Mouse (Mus musculus): Measurements from ENCODE around the gene Rhot2. TPM values are rescaled to one million over a fixed set of nuclear protein-coding genes. Genes with fewer than 3 reads are reported as not detected.
"Not testable (repeated sequence)": the region's sequence is repeated elsewhere in the genome, so short reads cannot be mapped to it uniquely, and the experiment has no call there.

Gene Rhot2
- polyA plus RNA-seq, 1 experiment = 121 TPM

GRCm38 (mm10) chr17:25808028-25808427 is 36.6 kb downstream of the Rhot2 start:
- TF ChIP-seq CTCF (IDR thresholded peaks at IDR 0.05; ENCODE audit: borderline replicate concordance, insufficient read depth, low read depth, low read length) (no peak), POLR2A (IDR thresholded peaks at IDR 0.05; ENCODE audit: borderline replicate concordance, insufficient read depth, low read length) (no peak)
- H3K27ac ChIP-seq (ENCODE audit: insufficient read depth, low read length) = peak overlapping the region; percentile 72
- 15% methylated on average over 5 of the region's 5 CpGs for whole genome bisulfite sequencing
- H3K4me1 ChIP-seq (ENCODE audit: control insufficient read depth, insufficient read depth, low read length) = peaks cover 20% of the 10 kb centered on the region
- DNase-seq = peak in 1 of 2 experiments; percentile 40
- H3K4me3 ChIP-seq (replicated peaks; ENCODE audit: insufficient read depth, low read depth, low read length) = peak overlapping the region; percentile 68
- H3K27me3 ChIP-seq (ENCODE audit: control insufficient read depth, insufficient read depth, low read length) = no peaks in the 10 kb centered on the region

GRCm38 (mm10) chr17:25807452-25807851 is 37.2 kb downstream of the Rhot2 start:
- not testable (repeated sequence) for H3K27ac ChIP-seq (ENCODE audit: insufficient read depth, low read length); H3K4me3 ChIP-seq (replicated peaks; ENCODE audit: insufficient read depth, low read depth, low read length); H3K27me3 ChIP-seq (ENCODE audit: control insufficient read depth, insufficient read depth, low read length)
- H3K4me1 ChIP-seq (ENCODE audit: control insufficient read depth, insufficient read depth, low read length) = peaks cover 16% of the 10 kb centered on the region
- WGBS = 46% methylated on average over 2 of the region's 2 CpGs
- peak in 1 of 2 experiments; percentile 27 for DNase-seq

GRCm38 (mm10) chr17:25806507-25806906 is 38.1 kb downstream of the Rhot2 start:
- no peak overlapping the region for H3K4me3 ChIP-seq (replicated peaks; ENCODE audit: insufficient read depth, low read depth, low read length)
- WGBS = 92% methylated on average over 4 of the region's 4 CpGs
- no peak for DNase-seq
- TF ChIP-seq CTCF (IDR thresholded peaks at IDR 0.05; ENCODE audit: borderline replicate concordance, insufficient read depth, low read depth, low read length) (no peak), POLR2A (IDR thresholded peaks at IDR 0.05; ENCODE audit: borderline replicate concordance, insufficient read depth, low read length) (no peak)
- H3K4me1 ChIP-seq (ENCODE audit: control insufficient read depth, insufficient read depth, low read length) = peaks cover 9% of the 10 kb centered on the region
- H3K27ac ChIP-seq (ENCODE audit: insufficient read depth, low read length) = no peak overlapping the region
- H3K27me3 ChIP-seq (ENCODE audit: control insufficient read depth, insufficient read depth, low read length) = no peaks in the 10 kb centered on the region

GRCm38 (mm10) chr17:25802825-25803517 is 41.7 kb downstream of the Rhot2 start:
- WGBS = 11% methylated on average over 10 of the region's 10 CpGs
- DNase-seq = peak in 1 of 2 experiments; percentile 51
- H3K27ac ChIP-seq (ENCODE audit: insufficient read depth, low read length) = no peak overlapping the region
- no peaks in the 10 kb centered on the region; the same call in 1 of the 2 replicates for H3K4me1 ChIP-seq (ENCODE audit: control insufficient read depth, insufficient read depth, low read length)
- no peak for TF ChIP-seq POLR2A (IDR thresholded peaks at IDR 0.05; ENCODE audit: borderline replicate concordance, insufficient read depth, low read length)
- TF ChIP-seq CTCF (IDR thresholded peaks at IDR 0.05; ENCODE audit: borderline replicate concordance, insufficient read depth, low read depth, low read length) = no peak
- H3K4me3 ChIP-seq (replicated peaks; ENCODE audit: insufficient read depth, low read depth, low read length) = no peak overlapping the region
- no peaks in the 10 kb centered on the region for H3K27me3 ChIP-seq (ENCODE audit: control insufficient read depth, insufficient read depth, low read length)

- peak; percentile 72 to 77 for DNase-seq
- no peak for TF ChIP-seq POLR2A (IDR thresholded peaks at IDR 0.05; ENCODE audit: borderline replicate concordance, insufficient read depth, low read length)
- TF ChIP-seq CTCF (IDR thresholded peaks at IDR 0.05; ENCODE audit: borderline replicate concordance, insufficient read depth, low read depth, low read length) = peak; percentile 82
- H3K27ac ChIP-seq (ENCODE audit: insufficient read depth, low read length) = no peak overlapping the region
Measured at GRCm38 (mm10) chr17:25801029-25801428, 43.6 kb downstream of the Rhot2 start.

GRCm38 (mm10) chr17:25796951-25797369 is 47.7 kb downstream of the Rhot2 start, which contains the start of gene Metrn:
Gene Metrn (minus strand): TSS chr17:25797136.
- Histone ChIP-seq H3K4me3 (replicated peaks; ENCODE audit: insufficient read depth, low read depth, low read length) (peak within 1 kb of the TSS; percentile 42), H3K27ac (ENCODE audit: insufficient read depth, low read length) (peak within 1 kb of the TSS; percentile 9; the same call in 1 of the 2 replicates), H3K4me1 (ENCODE audit: control insufficient read depth, insufficient read depth, low read length) (peaks cover 8% of the 10 kb centered on the region), H3K27me3 (ENCODE audit: control insufficient read depth, insufficient read depth, low read length) (no peaks in the 10 kb centered on the region)
- DNase-seq = peak in 1 of 2 experiments; percentile 70
- WGBS = under 1% methylated on average over 35 of the region's 35 CpGs
- TF ChIP-seq CTCF (IDR thresholded peaks at IDR 0.05; ENCODE audit: borderline replicate concordance, insufficient read depth, low read depth, low read length) (no peak), POLR2A (IDR thresholded peaks at IDR 0.05; ENCODE audit: borderline replicate concordance, insufficient read depth, low read length) (no peak)

More at GRCm38 (mm10) chr17:25801029-25801428, 43.6 kb downstream of the Rhot2 start:
- H3K27me3 ChIP-seq (ENCODE audit: control insufficient read depth, insufficient read depth, low read length) = no peaks in the 10 kb centered on the region
- WGBS = 5% methylated on average over 6 of the region's 6 CpGs
- H3K4me1 ChIP-seq (ENCODE audit: control insufficient read depth, insufficient read depth, low read length) = no peaks in the 10 kb centered on the region
- H3K4me3 ChIP-seq (replicated peaks; ENCODE audit: insufficient read depth, low read depth, low read length) = no peak overlapping the region

- WGBS = 5% methylated on average over 37 of the region's 37 CpGs
- H3K27ac ChIP-seq (ENCODE audit: insufficient read depth, low read length) = peak overlapping the region; percentile 9; the same call in 1 of the 2 replicates
- H3K27me3 ChIP-seq (ENCODE audit: control insufficient read depth, insufficient read depth, low read length) = no peaks in the 10 kb centered on the region
- peak overlapping the region; percentile 42 for H3K4me3 ChIP-seq (replicated peaks; ENCODE audit: insufficient read depth, low read depth, low read length)
- DNase-seq = no peak
- TF ChIP-seq POLR2A (IDR thresholded peaks at IDR 0.05; ENCODE audit: borderline replicate concordance, insufficient read depth, low read length) = no peak
- no peak for TF ChIP-seq CTCF (IDR thresholded peaks at IDR 0.05; ENCODE audit: borderline replicate concordance, insufficient read depth, low read depth, low read length)
- peaks cover 8% of the 10 kb centered on the region for H3K4me1 ChIP-seq (ENCODE audit: control insufficient read depth, insufficient read depth, low read length)
Measured at GRCm38 (mm10) chr17:25796211-25796771, 48.4 kb downstream of the Rhot2 start.

- H3K27me3 ChIP-seq (ENCODE audit: control insufficient read depth, insufficient read depth, low read length) = no peaks in the 10 kb centered on the region
- TF ChIP-seq POLR2A (IDR thresholded peaks at IDR 0.05; ENCODE audit: borderline replicate concordance, insufficient read depth, low read length) (no peak), CTCF (IDR thresholded peaks at IDR 0.05; ENCODE audit: borderline replicate concordance, insufficient read depth, low read depth, low read length) (no peak)
- peak within 1 kb of the TSS; percentile 56; the same call in 1 of the 2 replicates for H3K27ac ChIP-seq (ENCODE audit: insufficient read depth, low read length)
- WGBS = 38% methylated on average over 6 of the region's 6 CpGs
- DNase-seq = peak in 1 of 2 experiments; percentile 68
- H3K4me1 ChIP-seq (ENCODE audit: control insufficient read depth, insufficient read depth, low read length) = peaks cover 8% of the 10 kb centered on the region
- peak within 1 kb of the TSS; percentile 42 for H3K4me3 ChIP-seq (replicated peaks; ENCODE audit: insufficient read depth, low read depth, low read length)
Measured at GRCm38 (mm10) chr17:25795609-25796092, 49.0 kb downstream of the Rhot2 start, which contains the start of gene AC134908.4. Gene AC134908.4 (minus strand): TSS chr17:25795659.
